Mouse (Mus musculus): Measurements from ENCODE around the gene Dnm1.

DNA sequence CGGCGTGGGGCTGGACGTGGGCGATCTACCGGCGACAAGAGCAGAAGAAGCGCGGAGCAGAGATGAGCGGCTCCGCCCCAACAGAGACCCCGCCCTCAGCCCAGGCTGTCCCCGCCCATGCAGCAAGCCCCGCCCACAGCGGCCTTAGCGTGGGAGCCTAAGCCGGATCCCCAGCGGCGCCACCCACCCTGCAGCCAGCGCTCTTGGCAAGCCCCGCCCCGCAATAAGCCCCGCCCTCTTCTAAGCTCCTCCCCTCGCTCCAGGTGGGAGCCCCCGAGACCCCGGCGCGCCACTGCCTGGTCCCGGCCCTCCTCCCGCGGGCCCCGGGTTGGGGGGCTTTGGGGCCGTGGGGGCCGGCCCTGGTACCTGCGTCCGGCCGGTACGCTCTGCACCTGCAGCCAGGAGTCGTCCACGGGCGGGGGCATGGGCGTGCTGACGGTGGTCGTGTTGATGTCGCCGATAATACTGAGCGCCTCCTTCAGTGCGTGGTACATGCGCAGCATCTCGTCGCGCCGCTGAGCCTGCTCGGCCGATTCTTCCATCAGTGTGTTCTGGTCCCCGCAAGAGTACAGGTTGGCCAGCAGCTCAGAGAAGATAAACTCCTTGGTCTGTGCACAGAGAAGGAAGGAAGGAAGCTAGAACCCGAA lies 40.7 kb downstream of the Dnm1 start:
- no peak for TF ChIP-seq CTCF (conservative IDR thresholded peaks at IDR 0.05; ENCODE audit: low read length)
- no peak for TF ChIP-seq NANOG (IDR thresholded peaks at IDR 0.05; ENCODE audit: borderline replicate concordance, low read length)
